Mouse (Mus musculus): ENCODE measurements around the gene Pdrg1. TPM values are rescaled to one million over a fixed set of nuclear protein-coding genes. Genes with fewer than 3 reads are reported as not detected.

Pdrg1 gene
- total and polyA plus RNA-seq, 2 experiments from 2014 or later: 54.5 to 240 TPM

DNA sequence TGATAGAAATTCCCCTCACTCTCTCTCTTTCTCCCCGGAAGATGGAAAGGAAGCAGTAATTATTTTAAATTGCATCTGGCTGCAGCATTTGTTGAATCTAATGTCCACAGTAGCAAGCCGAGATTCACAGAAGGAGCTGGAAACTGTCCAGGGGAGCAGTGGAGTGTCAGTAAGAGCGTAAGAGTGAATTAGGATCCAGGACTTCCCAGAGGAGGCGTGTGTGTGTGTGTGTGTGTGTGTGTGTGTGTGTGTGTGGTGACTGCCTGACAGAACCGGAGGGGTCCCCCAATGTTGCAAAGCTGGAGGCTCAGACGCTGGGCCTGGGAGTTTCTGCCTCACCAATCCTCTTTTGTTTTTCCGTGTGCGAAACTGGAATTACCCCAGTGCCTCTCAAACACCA, 577 bp upstream of the Pdrg1 start:
- H3K27me3 ChIP-seq (ENCODE audit: insufficient read depth, low read length): no peaks in the 10 kb centered on the region
- ATAC-seq (ENCODE audit: low FRiP score) (no peak), DNase-seq (ENCODE audit: low spot score) (peak; percentile 72)
- H3K4me1 ChIP-seq (ENCODE audit: insufficient read depth, low read length): peaks cover 7% of the 10 kb centered on the region; the same call in 1 of the 2 replicates
- no peak for TF ChIP-seq CTCF (IDR thresholded peaks at IDR 0.05)
- WGBS: 29% methylated on average over 7 of the region's 8 CpGs
- H3K4me3 ChIP-seq (ENCODE audit: low read depth, low read length): peak overlapping the region; percentile 93; the same call in 1 of the 2 replicates
- peak overlapping the region; percentile 55 for H3K27ac ChIP-seq (ENCODE audit: low read depth, low read length)
- peaks cover 20% of the 10 kb centered on the region for H3K36me3 ChIP-seq (ENCODE audit: insufficient read depth, low read length)
- H3K4me2 ChIP-seq (ENCODE audit: low read depth, low read length, poor library complexity, severe bottlenecking): peak overlapping the region; percentile 38
- no peak overlapping the region for H3K9ac ChIP-seq (replicated peaks; ENCODE audit: low read length, poor library complexity, severe bottlenecking)
- H3K9me3 ChIP-seq (ENCODE audit: low read length): no peaks in the 10 kb centered on the region

GRCm38 (mm10) chr2:153013724-153014515, 1.3 kb downstream of the Pdrg1 start:
- H3K9me3 ChIP-seq (ENCODE audit: low read length): no peaks in the 10 kb centered on the region
- DNase-seq (ENCODE audit: low spot score) (no peak), ATAC-seq (ENCODE audit: low FRiP score) (no peak)
- peak overlapping the region; percentile 89; the same call in 1 of the 2 replicates for H3K9ac ChIP-seq (replicated peaks; ENCODE audit: low read length, poor library complexity, severe bottlenecking)
- peaks cover 36% of the 10 kb centered on the region for H3K36me3 ChIP-seq (ENCODE audit: insufficient read depth, low read length)
- no peaks in the 10 kb centered on the region for H3K27me3 ChIP-seq (ENCODE audit: insufficient read depth, low read length)
- no peak for TF ChIP-seq CTCF (IDR thresholded peaks at IDR 0.05)
- H3K27ac ChIP-seq (ENCODE audit: low read depth, low read length): no peak overlapping the region
- H3K4me1 ChIP-seq (ENCODE audit: insufficient read depth, low read length): peaks cover 7% of the 10 kb centered on the region; the same call in 1 of the 2 replicates
- 95% methylated on average over 11 of the region's 11 CpGs for WGBS
- H3K4me2 ChIP-seq (ENCODE audit: low read depth, low read length, poor library complexity, severe bottlenecking): peak overlapping the region; percentile 93
- peak overlapping the region; percentile 93 for H3K4me3 ChIP-seq (ENCODE audit: low read depth, low read length)

- Histone ChIP-seq H3K36me3 (ENCODE audit: insufficient read depth, low read length) (peaks cover 59% of the 10 kb centered on the region), H3K27me3 (ENCODE audit: insufficient read depth, low read length) (no peaks in the 10 kb centered on the region), H3K4me2 (ENCODE audit: low read depth, low read length, poor library complexity, severe bottlenecking) (no peak overlapping the region), H3K4me3 (ENCODE audit: low read depth, low read length) (no peak overlapping the region), H3K27ac (ENCODE audit: low read depth, low read length) (no peak overlapping the region), H3K4me1 (ENCODE audit: insufficient read depth, low read length) (peaks cover 7% of the 10 kb centered on the region; the same call in 1 of the 2 replicates), H3K9ac (replicated peaks; ENCODE audit: low read length, poor library complexity, severe bottlenecking) (no peak overlapping the region), H3K9me3 (ENCODE audit: low read length) (no peaks in the 10 kb centered on the region)
- no peak for ATAC-seq (ENCODE audit: low FRiP score)
- TF ChIP-seq CTCF (IDR thresholded peaks at IDR 0.05): no peak
- 90% methylated on average over 12 of the region's 12 CpGs for WGBS
- no peak for DNase-seq (ENCODE audit: low spot score)
These were observed 5.8 kb downstream of the Pdrg1 start for GRCm38 (mm10) chr2:153009192-153009973.

GRCm38 (mm10) chr2:153005981-153006380, 9.2 kb downstream of the Pdrg1 start:
- 87% methylated on average over 3 of the region's 3 CpGs for WGBS
- no peak for ATAC-seq (ENCODE audit: low FRiP score)
- DNase-seq (ENCODE audit: low spot score): no peak
- Histone ChIP-seq H3K27me3 (ENCODE audit: insufficient read depth, low read length) (no peaks in the 10 kb centered on the region), H3K4me3 (ENCODE audit: low read depth, low read length) (no peak overlapping the region), H3K4me1 (ENCODE audit: insufficient read depth, low read length) (no peaks in the 10 kb centered on the region), H3K27ac (ENCODE audit: low read depth, low read length) (no peak overlapping the region), H3K9me3 (ENCODE audit: low read length) (no peaks in the 10 kb centered on the region), H3K4me2 (ENCODE audit: low read depth, low read length, poor library complexity, severe bottlenecking) (no peak overlapping the region), H3K9ac (replicated peaks; ENCODE audit: low read length, poor library complexity, severe bottlenecking) (no peak overlapping the region), H3K36me3 (ENCODE audit: insufficient read depth, low read length) (peaks cover 40% of the 10 kb centered on the region)
- no peak for TF ChIP-seq CTCF (IDR thresholded peaks at IDR 0.05)

GRCm38 (mm10) chr2:153003681-153004338, 11.4 kb downstream of the Pdrg1 start:
- 29% methylated on average over 13 of the region's 13 CpGs for WGBS
- TF ChIP-seq CTCF (IDR thresholded peaks at IDR 0.05): no peak
- Histone ChIP-seq H3K9ac (replicated peaks; ENCODE audit: low read length, poor library complexity, severe bottlenecking) (no peak overlapping the region), H3K27ac (ENCODE audit: low read depth, low read length) (no peak overlapping the region), H3K4me2 (ENCODE audit: low read depth, low read length, poor library complexity, severe bottlenecking) (no peak overlapping the region), H3K4me1 (ENCODE audit: insufficient read depth, low read length) (no peaks in the 10 kb centered on the region), H3K9me3 (ENCODE audit: low read length) (no peaks in the 10 kb centered on the region), H3K36me3 (ENCODE audit: insufficient read depth, low read length) (peaks cover 21% of the 10 kb centered on the region), H3K4me3 (ENCODE audit: low read depth, low read length) (no peak overlapping the region), H3K27me3 (ENCODE audit: insufficient read depth, low read length) (no peaks in the 10 kb centered on the region)
- DNase-seq (ENCODE audit: low spot score): peak; percentile 53
- ATAC-seq (ENCODE audit: low FRiP score): no peak
